Mouse (Mus musculus) C2C12 (cell line): ENCODE results near the gene Prss36.

Source experiments
- CEBPB ChIP-seq: IDR thresholded peaks from one replicate; pipeline ENCODE4 v1.6.1; 2011; ENCODE audit warnings: low read depth, mild to moderate bottlenecking, control low read depth, moderate library complexity
- CTCF ChIP-seq: IDR thresholded peaks from one replicate; pipeline ENCODE4 v1.5.1; 2011; ENCODE audit not compliant: control insufficient read depth, insufficient read depth, insufficient read length
- MYOD1 ChIP-seq: IDR thresholded peaks from one replicate; pipeline ENCODE4 v1.6.1; 2011; ENCODE audit warnings: low read depth; ENCODE audit not compliant: control insufficient read depth, insufficient read length
- MYOG ChIP-seq: IDR thresholded peaks from one replicate; pipeline ENCODE4 v1.6.1; 2011; ENCODE audit not compliant: control insufficient read depth, insufficient read length; ENCODE audit errors: extremely low read depth
- USF1 ChIP-seq: IDR thresholded peaks from one replicate; pipeline ENCODE4 v1.6.1; 2011; ENCODE audit warnings: low read depth, mild to moderate bottlenecking, control low read depth, moderate library complexity

GRCm38 (mm10) chr7:127890798-127891197 lies 55.7 kb downstream of the Prss36 start, which contains the start of gene Prss53:
- no peak for TF ChIP-seq CTCF
- no peak for TF ChIP-seq USF1
- TF ChIP-seq MYOG = no peak
- no peak for TF ChIP-seq MYOD1
- no peak for TF ChIP-seq CEBPB
